In the genomic region with DNA sequence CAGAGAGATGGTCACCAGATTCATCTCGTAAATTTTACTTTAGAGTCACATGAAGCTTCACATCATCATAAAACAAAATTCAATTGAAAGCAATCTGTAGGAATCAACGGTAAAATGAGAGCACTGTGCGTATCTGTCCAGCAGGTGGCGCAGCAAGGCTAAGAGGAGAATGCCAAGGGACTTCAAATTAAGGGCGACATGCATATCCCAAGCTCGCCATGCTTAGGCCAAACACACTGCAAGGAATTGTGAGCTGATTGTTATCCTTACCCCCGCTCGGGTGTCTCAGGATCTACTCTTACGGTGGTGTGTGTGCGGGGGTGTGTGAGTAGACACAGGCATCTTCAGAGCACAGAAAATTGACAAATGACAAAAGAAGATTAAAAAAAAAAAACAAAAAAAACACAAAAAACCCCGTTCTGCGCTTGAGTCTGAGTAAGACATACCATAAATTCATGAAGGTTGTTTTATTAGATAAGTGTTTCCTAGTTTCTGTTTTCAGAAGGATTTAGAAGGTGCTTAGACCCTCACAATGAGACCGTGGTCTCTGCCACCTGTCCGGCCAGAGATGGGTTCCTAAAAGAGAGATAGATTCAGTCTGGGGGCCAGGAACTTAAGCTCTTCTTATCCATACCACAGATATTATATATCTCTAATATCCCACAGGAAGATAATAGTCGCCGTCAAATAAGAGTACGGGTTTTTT, we compare ENCODE assay signal across 7 mouse cellular contexts.
DNase-seq lines count a peak whose midpoint lies in the region; ATAC-seq lines count a peak whose summit lies in the region.

No protein-coding gene starts in this region.

- peak overlapping the region; percentile 42 for H3K4me2 ChIP-seq in intestine, embryonic 14.5 days (ENCODE audit: low read length)

- H3K27me3 ChIP-seq in intestine, embryonic 14.5 days (replicated peaks; ENCODE audit: control insufficient read depth, insufficient read depth, low read length), result no peaks in the 10 kb centered on the region

- no peak overlapping the region for H3K9ac ChIP-seq in intestine, embryonic 14.5 days (ENCODE audit: low read length)

- no peaks in the 10 kb centered on the region for H3K36me3 ChIP-seq in intestine, embryonic 14.5 days (ENCODE audit: control insufficient read depth, insufficient read depth, low read length)

- peak; percentile 93 for ATAC-seq in common myeloid progenitor, adult 5-6 weeks (replicated peaks; ENCODE audit: low read depth, poor library complexity, severe bottlenecking)
- 0 out of 2 replicates have a peak, but pooled peaks have one; percentile 43 for ATAC-seq in intestine, embryonic 14.5 days (replicated peaks; ENCODE audit: low FRiP score, low TSS enrichment, low read depth)
- peak; percentile 92 for ATAC-seq in megakaryocyte-erythroid progenitor cell, adult 5-6 weeks (replicated peaks; ENCODE audit: low FRiP score, low TSS enrichment, poor library complexity, severe bottlenecking)

- H3K4me1 ChIP-seq in intestine, embryonic 14.5 days (replicated peaks; ENCODE audit: control insufficient read depth, insufficient read depth, low read length), result no peaks in the 10 kb centered on the region

- WGBS in intestine, embryonic 14.5 days, result 16% methylated on average over 17 of the region's 17 CpGs

- H3K9me3 ChIP-seq in intestine, embryonic 14.5 days (ENCODE audit: control insufficient read depth, low read length), result no peaks in the 10 kb centered on the region

- DNase-seq in adrenal gland, adult (ENCODE audit: inconsistent age in 2 of 2, low spot score in 1 of 2), result peak; percentile 68 to 87
- peak; percentile 6 for DNase-seq in gastrocnemius, postnatal 25 days
- peak; percentile 87 for DNase-seq in intestine, embryonic 14.5 days (ENCODE audit: low spot score)
- DNase-seq in left cerebral cortex, adult 9 months (ENCODE audit: low spot score in 2 of 2), result peak; percentile 49 to 90
- peak; percentile 88 for DNase-seq in right cerebral cortex, postnatal 4 days

- H3K27ac ChIP-seq in intestine, embryonic 14.5 days (ENCODE audit: low read depth), result no peak overlapping the region

- H3K4me3 ChIP-seq in intestine, embryonic 14.5 days (ENCODE audit: low read depth, low read length), result 0 out of 2 replicates have a peak overlapping the region, but pooled peaks have one; percentile 6

Comparison
In these comparisons a context has a peak if more than half of its experiments do, and no peak if none do; other contexts are left out.
1. DNase-seq: peak in every context shown above with its lines; median percentile 88 in right cerebral cortex, postnatal 4 days; 87 in intestine, embryonic 14.5 days; 78 in adrenal gland, adult; 70 in left cerebral cortex, adult 9 months; 6 in gastrocnemius, postnatal 25 days.
2. ATAC-seq: peak in every context shown above with its lines; median percentile 93 in common myeloid progenitor, adult 5-6 weeks; 92 in megakaryocyte-erythroid progenitor cell, adult 5-6 weeks; 43 in intestine, embryonic 14.5 days.